Mouse (Mus musculus): ENCODE data around the gene Ciao2a.

DNA sequence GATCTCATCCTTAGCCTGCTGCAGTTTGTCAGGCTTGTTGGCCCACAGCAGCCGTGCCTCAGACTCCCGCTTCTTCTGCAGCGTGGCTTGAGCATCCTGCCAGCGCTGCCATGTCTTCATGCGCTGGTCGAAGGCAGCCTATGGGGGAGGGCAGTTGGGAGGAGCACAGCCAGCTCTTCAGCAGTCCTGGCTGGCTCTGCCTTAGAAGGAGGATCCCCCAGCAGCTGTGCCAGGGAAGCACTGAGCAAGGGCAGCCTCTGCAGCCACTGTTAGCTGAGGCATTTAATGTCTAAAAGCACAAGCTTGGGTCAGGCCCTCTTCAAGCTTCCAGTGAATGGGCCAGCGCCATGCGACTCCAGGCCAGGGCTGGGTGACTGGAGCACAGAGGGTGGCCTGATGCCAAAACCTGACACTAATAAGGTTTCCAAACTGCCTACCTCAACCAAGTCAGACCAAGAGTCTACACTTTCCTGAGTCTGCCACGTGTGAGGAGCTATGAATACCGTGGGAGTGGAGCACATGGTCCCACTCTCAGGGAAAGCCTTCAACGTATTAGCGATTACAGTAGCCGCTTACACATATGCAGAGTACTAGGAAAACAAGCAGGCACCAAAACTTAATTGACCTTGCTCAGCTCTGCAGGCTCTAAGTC is 35.7 kb upstream of the Ciao2a start:
- TF ChIP-seq CTCF (IDR thresholded peaks at IDR 0.05; ENCODE audit: extremely low read depth, insufficient read length, insufficient replicate concordance, low read depth, low read length), result no peak
- no peak for TF ChIP-seq POLR2A (IDR thresholded peaks at IDR 0.05; ENCODE audit: low read depth, low read length)

Measured in small intestine, adult 2 months (tissue).